Mouse (Mus musculus) hindbrain, embryonic 13.5 days (tissue): ENCODE results near the gene Cped1. TPM values are rescaled to one million over a fixed set of nuclear protein-coding genes. Genes with fewer than 3 reads are reported as not detected.

Experiments
- ATAC-seq: fragments of 200-750 bp; cut with Nextera tagmentation; 2 replicates; pipeline ENCODE4 v1.8.0; 2017; ENCODE audit warnings: moderate TSS enrichment; ENCODE audit not compliant: low FRiP score
- H3K27ac ChIP-seq: fragments of 300-500 bp; sonication (generic); 2 replicates; pipeline ENCODE4 v1.5.1; 2015; ENCODE audit warnings: inconsistent platforms, mild to moderate bottlenecking, moderate library complexity
- H3K27me3 ChIP-seq: fragments of 300-500 bp; sonication (generic); 2 replicates; pipeline ENCODE4 v1.6.1; 2015; ENCODE audit warnings: mild to moderate bottlenecking, inconsistent platforms
- H3K36me3 ChIP-seq: fragments of 300-500 bp; sonication (generic); 2 replicates; pipeline ENCODE4 v1.6.1; 2015; ENCODE audit warnings: mild to moderate bottlenecking, inconsistent platforms
- H3K4me1 ChIP-seq: fragments of 300-500 bp; sonication (generic); replicated peaks from 2 replicates; pipeline ENCODE4 v1.6.1; 2015; ENCODE audit warnings: inconsistent platforms
- H3K4me2 ChIP-seq: fragments of 300-500 bp; sonication (generic); 2 replicates; pipeline ENCODE4 v1.6.1; 2015; ENCODE audit warnings: inconsistent platforms, mild to moderate bottlenecking, moderate library complexity
- H3K4me3 ChIP-seq: fragments of 300-500 bp; sonication (generic); 2 replicates; pipeline ENCODE4 v1.5.1; 2015; ENCODE audit warnings: mild to moderate bottlenecking, inconsistent platforms
- H3K9ac ChIP-seq: fragments of 300-500 bp; sonication (generic); 2 replicates; pipeline ENCODE4 v1.6.1; 2015; ENCODE audit warnings: mild to moderate bottlenecking, inconsistent platforms
- H3K9me3 ChIP-seq: fragments of 300-500 bp; sonication (generic); 2 replicates; pipeline ENCODE4 v1.6.1; 2016; ENCODE audit warnings: inconsistent platforms
- WGBS: fragments of 180-500 bp; shearing (Covaris S2); methylation state at CpG from one replicate; pipeline ENCODE4 v1.1.7; 2015; 5-methylcytosine and 5-hydroxymethylcytosine counted together
- polyA plus RNA-seq: library from polyadenylated mRNA; unstranded; fragments of >200 nt; fragmentation: Nextera tagmentation; extraction: Ambion mirVana; gene quantifications from 2 replicates; pipeline ENCODE4 v1.2.1, GENCODE M21; 2015

The Cped1 gene
- polyA plus RNA-seq, 1 experiment from 2014 or later, result 4.3 TPM

DNA sequence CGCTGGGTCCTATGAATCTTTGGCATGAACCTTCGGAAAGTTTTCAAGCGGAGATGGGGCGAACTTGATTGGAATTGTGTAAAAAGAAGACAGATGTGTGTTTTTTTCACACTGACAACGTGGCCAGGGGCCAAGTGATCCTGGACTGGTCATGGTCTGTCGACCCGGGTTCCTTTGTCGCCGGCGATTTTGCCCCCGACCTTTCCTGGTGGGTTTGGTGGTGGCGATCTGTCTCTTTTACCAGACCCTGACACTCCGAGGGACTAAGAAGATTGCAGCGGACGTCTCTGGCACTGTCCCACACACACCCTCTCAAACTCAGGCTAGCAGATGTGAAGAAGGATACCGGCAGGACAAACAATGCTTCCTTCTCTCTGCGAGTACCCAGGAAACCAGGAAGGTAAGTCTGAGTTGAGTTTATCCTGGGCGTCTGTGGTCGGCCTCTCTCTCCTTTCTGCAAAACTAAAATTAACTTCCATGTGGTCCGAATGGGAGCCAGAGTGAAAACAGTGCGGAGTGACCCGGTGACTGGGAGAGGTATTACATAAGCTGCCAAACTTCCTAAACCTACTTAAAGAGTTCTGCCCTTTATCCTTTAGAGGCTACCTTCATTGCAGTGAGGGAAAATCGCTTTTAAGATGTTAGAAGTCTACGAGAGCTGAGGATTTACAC is 1.1 kb downstream of the Cped1 start:
- peak overlapping the region; percentile 46 for H3K4me3 ChIP-seq
- H3K36me3 ChIP-seq, result no peaks in the 10 kb centered on the region
- H3K4me2 ChIP-seq, result peak overlapping the region; percentile 91
- no peak overlapping the region for H3K27ac ChIP-seq
- peaks cover 37% of the 10 kb centered on the region for H3K27me3 ChIP-seq
- no peaks in the 10 kb centered on the region for H3K9me3 ChIP-seq
- peak; percentile 24; the same call in 1 of the 2 replicates for ATAC-seq
- H3K4me1 ChIP-seq, result peaks cover 20% of the 10 kb centered on the region
- 8% methylated on average over 24 of the region's 24 CpGs for WGBS
- H3K9ac ChIP-seq, result peak overlapping the region; percentile 51; the same call in 1 of the 2 replicates

DNA sequence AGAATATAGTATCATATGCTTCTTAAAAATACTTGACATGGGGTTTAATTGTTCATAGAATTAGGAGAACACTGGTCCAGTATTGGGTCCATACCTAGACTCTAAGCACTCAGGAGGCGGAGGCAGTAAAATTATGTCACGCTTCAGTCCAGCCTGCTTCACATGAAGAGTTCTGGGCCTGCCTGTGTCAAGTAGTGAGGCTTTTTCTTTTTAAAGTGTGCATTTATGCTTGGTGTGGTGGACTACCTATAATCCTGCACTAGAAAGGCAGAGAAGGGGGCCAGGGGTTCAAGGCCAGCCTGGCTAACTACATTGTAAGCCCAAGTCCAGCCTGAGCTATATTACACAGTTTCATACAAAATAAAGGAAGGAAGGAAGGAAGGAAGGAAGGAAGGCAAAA is 1.8 kb downstream of the Cped1 start:
- Histone ChIP-seq H3K27me3 (peaks cover 37% of the 10 kb centered on the region), H3K27ac (no peak overlapping the region), H3K36me3 (no peaks in the 10 kb centered on the region), H3K4me2 (no peak overlapping the region), H3K9me3 (no peaks in the 10 kb centered on the region), H3K4me1 (peaks cover 20% of the 10 kb centered on the region), H3K9ac (no peak overlapping the region), H3K4me3 (no peak overlapping the region)
- ATAC-seq, result no peak
- 83% methylated on average over 2 of the region's 2 CpGs for WGBS

DNA sequence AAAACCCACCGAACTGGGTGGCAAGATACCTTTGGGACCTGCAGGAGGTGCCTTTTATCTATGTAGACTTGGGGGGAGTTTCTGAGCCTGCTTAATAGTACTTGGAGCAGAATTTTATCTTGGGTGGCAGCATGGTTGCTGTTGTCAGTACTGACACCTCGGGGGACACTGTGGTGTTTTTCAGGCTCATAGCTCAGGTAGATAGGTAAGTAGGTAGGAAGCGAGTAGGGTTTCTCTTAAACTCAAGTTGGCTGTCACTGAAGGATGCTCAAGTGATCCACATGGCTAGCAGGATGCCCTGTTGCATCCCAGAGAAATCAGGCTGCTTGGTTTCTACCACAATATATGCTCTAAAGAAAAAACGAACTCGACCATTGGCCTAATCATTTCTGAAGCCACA is 2.6 kb downstream of the Cped1 start:
- Histone ChIP-seq H3K4me3 (no peak overlapping the region), H3K27me3 (peaks cover 37% of the 10 kb centered on the region), H3K4me1 (peaks cover 20% of the 10 kb centered on the region), H3K27ac (no peak overlapping the region), H3K9me3 (no peaks in the 10 kb centered on the region), H3K36me3 (no peaks in the 10 kb centered on the region), H3K4me2 (no peak overlapping the region), H3K9ac (no peak overlapping the region)
- ATAC-seq, result no peak
- 82% methylated on average over 5 of the region's 5 CpGs for WGBS

DNA sequence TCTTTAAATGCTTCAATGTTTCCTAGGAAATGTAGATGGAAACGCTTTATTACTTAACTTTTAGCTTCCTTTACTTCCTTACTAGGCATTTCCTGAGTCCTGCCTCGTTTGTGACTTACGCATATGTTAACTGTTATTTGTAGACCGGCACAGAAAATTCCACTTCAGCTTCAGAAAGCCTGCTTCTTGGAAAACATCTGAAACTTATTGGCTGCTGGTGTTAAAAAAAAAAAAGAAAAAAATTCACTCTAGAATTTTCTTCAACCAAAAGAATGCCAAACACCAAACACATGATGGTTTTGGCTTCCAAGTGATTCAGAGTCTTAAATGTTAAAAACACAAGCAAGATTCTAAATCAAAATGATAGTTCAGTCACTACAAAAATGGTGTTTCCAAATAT is 3.4 kb downstream of the Cped1 start:
- H3K27ac ChIP-seq, result no peak overlapping the region
- peaks cover 37% of the 10 kb centered on the region for H3K27me3 ChIP-seq
- H3K4me2 ChIP-seq, result no peak overlapping the region
- no peak for ATAC-seq
- H3K9ac ChIP-seq, result no peak overlapping the region
- no peaks in the 10 kb centered on the region for H3K36me3 ChIP-seq
- 86% methylated on average over 4 of the region's 4 CpGs for WGBS
- H3K4me3 ChIP-seq, result no peak overlapping the region
- H3K9me3 ChIP-seq, result no peaks in the 10 kb centered on the region
- peaks cover 20% of the 10 kb centered on the region for H3K4me1 ChIP-seq

DNA sequence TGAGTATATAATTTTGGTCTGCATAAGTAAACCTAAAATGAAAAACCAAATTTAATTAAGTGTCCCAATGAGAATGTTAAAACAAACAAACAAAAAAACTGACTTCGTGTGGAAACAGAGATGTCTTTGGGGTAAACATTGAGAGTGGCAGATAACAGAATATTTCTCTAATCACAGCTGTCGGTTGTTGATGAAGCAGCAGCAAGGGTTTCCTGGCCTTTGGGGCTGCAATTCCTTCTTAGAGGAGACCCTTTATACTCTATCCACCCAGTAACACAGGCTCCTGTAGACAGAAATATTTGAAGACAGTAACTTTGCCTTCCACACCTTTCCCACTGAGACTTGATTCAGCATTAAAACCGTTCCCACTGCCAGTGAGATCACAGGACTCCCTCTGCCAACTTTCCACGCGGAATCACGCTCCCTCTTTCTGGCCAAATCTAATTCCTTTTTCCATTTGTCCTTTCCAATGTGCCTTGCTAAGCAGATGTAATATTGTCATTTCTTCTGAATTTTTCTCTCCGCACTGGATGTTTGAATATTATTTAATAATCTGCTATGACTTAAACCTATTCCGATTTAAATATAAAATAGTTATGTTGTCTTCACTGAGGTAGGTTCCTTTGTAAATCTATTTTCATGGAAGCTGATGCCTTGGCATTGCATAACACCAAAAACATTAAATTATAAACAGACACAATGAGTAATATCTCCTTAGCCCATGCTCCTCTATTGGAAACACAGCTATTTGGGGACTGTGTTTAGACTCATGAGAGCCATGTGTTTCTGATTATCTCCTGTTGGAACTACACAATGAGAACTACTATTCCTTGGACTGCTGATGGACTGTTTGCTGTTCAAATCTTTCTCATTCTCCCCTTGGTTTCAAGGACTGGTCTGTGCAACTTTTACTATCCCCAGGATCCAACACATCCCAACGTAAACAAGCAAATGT is 4.7 kb downstream of the Cped1 start:
- ATAC-seq, result no peak
- H3K9me3 ChIP-seq, result no peaks in the 10 kb centered on the region
- H3K4me1 ChIP-seq, result peaks cover 14% of the 10 kb centered on the region
- peaks cover 29% of the 10 kb centered on the region for H3K27me3 ChIP-seq
- H3K4me2 ChIP-seq, result no peak overlapping the region
- WGBS, result 75% methylated on average over 9 of the region's 9 CpGs
- H3K36me3 ChIP-seq, result no peaks in the 10 kb centered on the region
- no peak overlapping the region for H3K27ac ChIP-seq
- no peak overlapping the region for H3K9ac ChIP-seq
- H3K4me3 ChIP-seq, result no peak overlapping the region

DNA sequence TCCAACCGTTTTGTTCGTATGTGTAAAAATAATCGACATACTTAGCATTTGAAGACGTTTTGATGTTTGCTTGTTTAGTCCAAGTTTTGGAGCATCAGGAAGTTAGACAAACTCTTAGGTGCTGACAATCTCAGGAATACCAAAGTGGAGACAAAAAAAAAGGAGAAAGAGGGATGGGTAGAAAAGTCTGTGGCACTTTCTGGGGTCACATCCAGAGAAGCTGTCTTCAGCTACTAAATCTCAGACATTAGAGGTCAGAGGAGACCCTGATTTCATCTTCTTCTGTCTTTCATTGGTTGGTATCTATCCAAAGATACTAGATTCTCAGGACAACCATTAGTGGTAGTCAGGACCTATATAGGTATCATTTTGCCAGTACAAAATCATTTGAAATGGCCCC is 5.4 kb downstream of the Cped1 start:
- no peaks in the 10 kb centered on the region for H3K9me3 ChIP-seq
- no peak overlapping the region for H3K27ac ChIP-seq
- H3K4me3 ChIP-seq, result no peak overlapping the region
- 88% methylated on average over 4 of the region's 4 CpGs for WGBS
- peaks cover 7% of the 10 kb centered on the region for H3K4me1 ChIP-seq
- no peak overlapping the region for H3K9ac ChIP-seq
- ATAC-seq, result no peak
- H3K27me3 ChIP-seq, result peaks cover 23% of the 10 kb centered on the region
- no peak overlapping the region for H3K4me2 ChIP-seq
- no peaks in the 10 kb centered on the region for H3K36me3 ChIP-seq

DNA sequence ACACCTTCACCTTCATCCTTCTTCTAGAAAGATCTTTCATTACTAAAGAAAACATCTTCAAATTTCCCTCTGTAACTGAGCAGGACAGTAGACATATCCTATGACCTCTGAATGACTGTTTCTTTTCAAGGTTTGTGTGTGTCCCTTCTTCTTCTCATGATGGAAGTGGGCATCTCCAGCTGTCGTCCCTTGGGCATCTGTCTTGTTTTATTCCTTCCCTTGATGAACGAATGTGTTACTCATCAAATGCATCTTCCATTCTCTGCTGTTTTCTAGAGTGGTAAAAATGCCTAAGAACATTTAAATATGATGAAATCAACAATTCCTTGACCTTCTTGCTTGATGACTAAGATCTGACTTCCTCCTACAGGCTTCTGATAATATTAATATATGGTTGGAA is 7.4 kb downstream of the Cped1 start:
- Histone ChIP-seq H3K27ac (no peak overlapping the region), H3K4me2 (no peak overlapping the region), H3K9ac (no peak overlapping the region), H3K4me1 (no peaks in the 10 kb centered on the region), H3K36me3 (no peaks in the 10 kb centered on the region), H3K27me3 (peaks cover 6% of the 10 kb centered on the region; the same call in 1 of the 2 replicates), H3K9me3 (no peaks in the 10 kb centered on the region), H3K4me3 (no peak overlapping the region)
- WGBS, result 95% methylated on average over 2 of the region's 2 CpGs
- ATAC-seq, result no peak

DNA sequence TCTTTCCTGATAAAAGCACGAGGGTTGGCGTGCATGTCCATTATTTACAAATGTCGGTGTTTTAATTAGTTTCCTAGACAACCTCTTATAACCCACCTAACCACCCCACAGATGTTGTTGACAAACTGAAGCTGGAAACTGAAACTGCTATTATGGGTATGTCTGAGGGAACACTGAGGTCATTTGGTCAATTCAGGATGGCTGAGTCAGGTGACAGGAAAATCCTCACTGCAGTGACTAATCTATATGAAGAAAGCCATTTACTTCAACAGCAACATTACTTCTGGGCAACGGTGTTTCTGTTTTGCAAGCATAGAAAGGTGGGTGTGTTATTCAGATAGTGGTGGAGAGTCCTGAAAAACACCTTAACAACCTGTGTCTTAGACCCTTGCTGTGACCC is 12.4 kb downstream of the Cped1 start:
- H3K4me2 ChIP-seq, result no peak overlapping the region
- H3K27ac ChIP-seq, result no peak overlapping the region
- H3K9me3 ChIP-seq, result no peaks in the 10 kb centered on the region
- H3K4me3 ChIP-seq, result no peak overlapping the region
- no peaks in the 10 kb centered on the region for H3K36me3 ChIP-seq
- ATAC-seq, result no peak
- no peaks in the 10 kb centered on the region for H3K27me3 ChIP-seq
- WGBS, result 71% methylated on average over 4 of the region's 4 CpGs
- no peak overlapping the region for H3K9ac ChIP-seq
- H3K4me1 ChIP-seq, result no peaks in the 10 kb centered on the region

DNA sequence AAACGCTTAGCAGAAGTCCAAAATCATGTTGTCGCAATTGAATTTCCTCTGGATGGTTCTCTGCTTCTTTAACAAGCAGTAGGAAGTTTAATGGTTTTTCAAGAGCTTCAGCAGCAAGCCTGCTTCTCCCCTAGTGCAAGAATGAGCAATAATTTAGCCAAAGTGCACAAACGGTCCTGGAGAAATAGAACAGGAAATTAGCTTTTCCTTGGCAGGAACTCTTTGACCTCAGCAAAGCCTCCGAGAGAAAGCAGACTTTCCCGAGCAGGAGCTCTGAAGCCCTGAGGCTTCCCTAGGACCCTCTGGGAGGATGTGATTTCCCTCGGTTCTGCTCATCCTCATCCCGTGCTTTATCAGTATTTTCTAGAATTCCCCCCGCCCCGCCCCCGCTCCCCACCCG is 13.3 kb downstream of the Cped1 start:
- WGBS, result 63% methylated on average over 11 of the region's 11 CpGs
- H3K27me3 ChIP-seq, result 0 out of 2 replicates have a peak, but pooled peaks cover 4% of the 10 kb centered on the region
- no peak overlapping the region for H3K27ac ChIP-seq
- H3K4me3 ChIP-seq, result no peak overlapping the region
- H3K9ac ChIP-seq, result no peak overlapping the region
- no peaks in the 10 kb centered on the region for H3K4me1 ChIP-seq
- no peak for ATAC-seq
- H3K9me3 ChIP-seq, result no peaks in the 10 kb centered on the region
- no peak overlapping the region for H3K4me2 ChIP-seq
- no peaks in the 10 kb centered on the region for H3K36me3 ChIP-seq

DNA sequence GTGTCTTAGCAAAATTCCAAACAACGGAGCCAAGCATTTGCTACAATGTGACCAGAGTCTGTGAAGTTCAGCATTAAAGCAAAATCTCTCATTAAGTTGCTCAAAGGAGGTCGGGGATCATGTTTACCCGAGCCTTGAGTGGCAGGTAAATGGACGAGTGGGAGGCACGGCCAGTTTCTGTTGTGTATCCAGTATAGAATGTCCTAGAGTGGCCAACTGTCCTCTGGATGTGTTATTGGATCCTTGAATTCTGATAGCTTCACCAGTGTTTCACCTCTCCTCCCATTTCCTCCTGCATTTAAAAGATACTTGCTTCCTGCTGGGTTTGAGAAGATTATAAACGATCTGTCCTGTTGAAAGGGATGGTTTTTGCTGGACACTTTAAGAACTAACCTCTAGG is 14.4 kb downstream of the Cped1 start:
- H3K27me3 ChIP-seq, result 0 out of 2 replicates have a peak, but pooled peaks cover 4% of the 10 kb centered on the region
- no peak overlapping the region for H3K4me3 ChIP-seq
- no peaks in the 10 kb centered on the region for H3K4me1 ChIP-seq
- H3K9ac ChIP-seq, result no peak overlapping the region
- no peaks in the 10 kb centered on the region for H3K36me3 ChIP-seq
- ATAC-seq, result no peak
- no peak overlapping the region for H3K4me2 ChIP-seq
- 56% methylated on average over 6 of the region's 6 CpGs for WGBS
- no peaks in the 10 kb centered on the region for H3K9me3 ChIP-seq
- no peak overlapping the region for H3K27ac ChIP-seq

DNA sequence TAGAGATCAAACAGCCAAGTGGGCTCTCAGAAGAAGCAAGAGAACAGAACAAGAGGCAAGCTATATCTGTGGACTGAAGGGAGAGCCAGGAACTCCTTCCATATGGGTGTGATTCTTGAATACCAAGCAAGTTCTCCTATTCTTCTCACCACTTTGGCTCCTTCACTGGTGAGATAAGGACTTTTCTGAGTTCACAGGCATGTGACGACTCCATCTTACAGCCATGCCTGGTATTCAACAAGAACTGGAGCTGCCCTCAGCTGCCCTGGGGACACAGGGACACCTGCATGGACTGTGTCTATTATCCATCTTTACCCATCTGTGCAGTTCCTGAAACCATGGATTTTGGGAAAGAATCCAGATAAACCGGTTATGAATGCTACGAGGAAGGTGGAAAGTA is 15.2 kb downstream of the Cped1 start:
- H3K27ac ChIP-seq, result no peak overlapping the region
- 88% methylated on average over 3 of the region's 3 CpGs for WGBS
- no peak overlapping the region for H3K4me3 ChIP-seq
- H3K4me2 ChIP-seq, result no peak overlapping the region
- no peaks in the 10 kb centered on the region for H3K9me3 ChIP-seq
- no peak for ATAC-seq
- H3K4me1 ChIP-seq, result no peaks in the 10 kb centered on the region
- H3K9ac ChIP-seq, result no peak overlapping the region
- no peaks in the 10 kb centered on the region for H3K36me3 ChIP-seq
- 0 out of 2 replicates have a peak, but pooled peaks cover 4% of the 10 kb centered on the region for H3K27me3 ChIP-seq

DNA sequence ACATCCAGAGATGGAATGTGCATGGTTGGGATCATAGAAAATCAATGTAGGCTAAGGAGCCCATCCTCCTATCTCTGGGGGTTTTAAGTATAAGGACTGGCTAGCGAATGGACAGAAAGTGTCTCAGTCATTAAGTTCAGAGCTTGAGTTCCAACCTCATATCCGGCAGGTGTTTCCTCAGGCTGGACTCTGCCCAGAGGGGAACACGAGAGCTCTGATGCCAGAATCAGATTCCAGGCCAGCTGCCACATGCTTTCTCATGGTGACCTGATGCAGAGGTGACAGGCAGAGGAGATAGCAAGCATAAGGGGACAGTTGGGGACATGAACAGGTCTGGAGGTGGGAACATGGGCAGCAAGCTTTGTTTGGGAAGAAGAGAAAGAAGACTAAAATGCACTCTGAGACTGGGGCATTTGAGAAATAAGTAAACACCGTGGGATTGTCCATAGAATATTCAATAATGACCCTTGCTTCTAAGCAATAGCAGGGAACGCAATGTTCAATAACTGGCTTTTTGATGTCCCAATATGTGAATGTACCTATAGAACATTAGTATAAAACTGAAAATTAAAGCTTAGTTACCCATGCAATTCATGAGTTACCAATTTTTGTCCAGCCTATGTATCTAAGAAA is 15.7 kb downstream of the Cped1 start:
- Histone ChIP-seq H3K4me1 (no peaks in the 10 kb centered on the region), H3K36me3 (no peaks in the 10 kb centered on the region), H3K27me3 (0 out of 2 replicates have a peak, but pooled peaks cover 4% of the 10 kb centered on the region), H3K27ac (no peak overlapping the region), H3K9ac (no peak overlapping the region), H3K4me3 (no peak overlapping the region), H3K9me3 (no peaks in the 10 kb centered on the region), H3K4me2 (no peak overlapping the region)
- WGBS, result 92% methylated on average over 5 of the region's 5 CpGs
- ATAC-seq, result no peak
